Mouse (Mus musculus): ENCODE data around the gene Cdh4. TPM values are rescaled to one million over a fixed set of nuclear protein-coding genes. Genes with fewer than 3 reads are reported as not detected.

The Cdh4 gene
- polyA plus RNA-seq, 1 experiment: not detected

DNA sequence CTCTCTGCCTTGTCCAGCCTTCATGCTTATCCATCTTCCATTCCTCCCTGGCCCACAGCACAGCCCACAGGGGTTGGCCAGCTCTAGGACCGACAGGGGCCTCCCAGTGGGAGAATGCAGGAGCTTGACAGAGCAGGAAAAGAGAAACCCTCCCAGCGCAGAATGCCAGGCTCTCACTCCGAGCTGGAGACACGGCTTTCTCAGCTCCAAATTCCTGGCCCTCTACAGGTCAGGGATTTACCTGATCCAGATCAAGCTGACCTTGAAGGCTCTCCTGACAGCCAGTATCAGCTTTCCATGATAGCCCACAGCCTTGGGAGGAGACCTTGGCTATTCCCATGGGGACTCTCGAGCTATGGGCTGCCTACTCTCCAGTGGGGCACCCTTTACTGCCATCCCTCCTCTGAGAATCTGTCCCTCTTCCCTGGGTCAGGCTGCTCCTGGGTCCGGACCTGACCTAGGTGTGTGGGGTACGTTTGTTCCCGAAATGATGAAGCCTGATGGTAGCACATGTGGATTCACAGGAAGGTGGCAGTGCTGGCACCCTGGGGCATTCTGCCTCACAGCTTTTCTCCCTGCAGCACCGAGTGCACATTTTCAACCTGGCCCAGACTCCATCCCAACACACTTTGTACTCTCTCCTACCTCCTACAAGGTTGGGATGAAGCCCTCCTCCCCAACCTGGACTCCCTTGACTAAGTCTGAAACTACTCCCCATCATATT, 319.6 kb downstream of the Cdh4 start:
- Histone ChIP-seq H3K36me3 (replicated peaks; ENCODE audit: low read length) (no peaks in the 10 kb centered on the region), H3K4me3 (replicated peaks) (no peak overlapping the region), H3K27me3 (replicated peaks) (peaks cover 23% of the 10 kb centered on the region), H3K9me3 (no peaks in the 10 kb centered on the region), H3K4me1 (no peaks in the 10 kb centered on the region)
- TF ChIP-seq GATA1 (IDR thresholded peaks at IDR 0.05; ENCODE audit: borderline replicate concordance, low read length): no peak
- TF ChIP-seq FLI1 (IDR thresholded peaks at IDR 0.05; ENCODE audit: low read length): no peak

GRCm38 (mm10) chr2:179762521-179763305, 320.5 kb downstream of the Cdh4 start:
- no peaks in the 10 kb centered on the region for H3K9me3 ChIP-seq
- H3K4me3 ChIP-seq (replicated peaks): no peak overlapping the region
- H3K36me3 ChIP-seq (replicated peaks; ENCODE audit: low read length): no peaks in the 10 kb centered on the region
- TF ChIP-seq FLI1 (IDR thresholded peaks at IDR 0.05; ENCODE audit: low read length): no peak
- H3K27me3 ChIP-seq (replicated peaks): peaks cover 31% of the 10 kb centered on the region
- H3K4me1 ChIP-seq: no peaks in the 10 kb centered on the region

GRCm38 (mm10) chr2:179764460-179764859, 322.2 kb downstream of the Cdh4 start:
- no peaks in the 10 kb centered on the region for H3K9me3 ChIP-seq
- H3K4me3 ChIP-seq (replicated peaks): no peak overlapping the region
- H3K27me3 ChIP-seq (replicated peaks): peaks cover 46% of the 10 kb centered on the region
- H3K36me3 ChIP-seq (replicated peaks; ENCODE audit: low read length): no peaks in the 10 kb centered on the region
- no peak for TF ChIP-seq GATA1 (IDR thresholded peaks at IDR 0.05; ENCODE audit: borderline replicate concordance, low read length)
- TF ChIP-seq FLI1 (IDR thresholded peaks at IDR 0.05; ENCODE audit: low read length): no peak
- no peaks in the 10 kb centered on the region; the same call in 1 of the 2 replicates for H3K4me1 ChIP-seq

DNA sequence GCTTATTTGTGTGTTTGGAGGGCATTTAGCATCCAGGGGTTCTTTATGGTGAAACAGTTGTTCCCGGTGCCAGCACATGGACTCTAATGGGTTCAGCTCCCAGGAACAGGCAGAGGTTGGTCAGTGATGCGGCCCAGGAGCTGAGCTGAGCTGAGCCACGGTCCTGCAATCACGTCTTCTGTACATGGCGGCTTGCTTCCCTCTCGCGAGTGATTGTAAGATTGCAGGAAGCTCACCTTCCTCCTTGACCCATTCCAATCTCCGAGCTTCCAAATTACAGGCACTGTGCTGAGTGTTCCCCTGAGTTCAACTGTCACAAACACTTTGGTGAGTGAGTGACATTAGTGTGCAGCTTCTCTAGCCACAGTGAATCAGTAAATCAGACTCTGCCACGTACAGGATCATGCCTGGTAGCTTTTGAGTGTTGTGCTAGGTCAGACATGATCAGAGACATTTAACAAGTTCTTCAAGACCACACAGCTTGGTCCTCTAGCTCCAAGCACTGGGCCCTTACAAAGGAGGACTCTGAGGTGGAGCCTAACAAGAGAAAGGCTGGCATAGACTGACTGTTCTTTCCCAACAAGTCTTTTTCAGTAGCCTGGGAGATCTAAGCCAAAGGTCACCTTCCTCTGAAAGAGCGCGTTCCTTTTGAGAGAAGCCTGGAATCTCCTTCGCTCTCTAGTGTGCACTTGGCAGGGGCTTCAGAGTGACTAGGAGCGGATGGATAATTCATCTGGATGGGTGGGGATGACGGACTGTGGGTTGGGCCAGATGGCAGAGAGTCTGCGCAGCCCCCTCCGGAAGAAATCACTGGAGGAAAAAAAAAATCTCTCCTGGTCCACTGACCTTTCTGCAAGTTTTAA, 324.7 kb downstream of the Cdh4 start:
- H3K9me3 ChIP-seq: no peaks in the 10 kb centered on the region
- H3K36me3 ChIP-seq (replicated peaks; ENCODE audit: low read length): no peaks in the 10 kb centered on the region
- H3K27me3 ChIP-seq (replicated peaks): peaks cover 49% of the 10 kb centered on the region
- H3K4me3 ChIP-seq (replicated peaks): no peak overlapping the region
- peaks cover 10% of the 10 kb centered on the region for H3K4me1 ChIP-seq
- TF ChIP-seq GATA1 (IDR thresholded peaks at IDR 0.05; ENCODE audit: borderline replicate concordance, low read length): no peak
- TF ChIP-seq FLI1 (IDR thresholded peaks at IDR 0.05; ENCODE audit: low read length): no peak

- H3K4me3 ChIP-seq (replicated peaks): no peak overlapping the region
- no peaks in the 10 kb centered on the region for H3K9me3 ChIP-seq
These were observed 325.3 kb downstream of the Cdh4 start for GRCm38 (mm10) chr2:179767527-179767849.

DNA sequence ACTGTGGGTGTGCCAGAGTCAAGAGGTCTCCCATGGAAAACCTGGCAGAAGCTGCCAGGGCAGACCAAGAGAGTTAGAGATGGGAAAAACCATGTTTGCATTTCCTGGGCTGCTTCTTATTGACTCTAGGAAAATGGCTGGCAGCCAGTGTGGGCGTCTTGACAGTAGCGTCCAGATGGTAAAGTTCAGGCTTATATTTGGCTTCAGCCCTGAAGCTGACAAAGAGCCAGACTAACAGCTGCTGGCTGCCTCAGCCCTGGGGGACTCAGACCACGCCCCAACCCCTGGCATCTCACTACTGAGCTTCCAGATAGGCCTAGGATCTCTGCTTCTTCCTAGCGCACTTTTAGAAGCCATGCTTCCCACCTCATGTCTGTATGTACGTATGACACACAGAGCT, 326.9 kb downstream of the Cdh4 start:
- Histone ChIP-seq H3K36me3 (replicated peaks; ENCODE audit: low read length) (no peaks in the 10 kb centered on the region), H3K27me3 (replicated peaks) (peaks cover 51% of the 10 kb centered on the region), H3K4me1 (peaks cover 10% of the 10 kb centered on the region), H3K9me3 (no peaks in the 10 kb centered on the region), H3K4me3 (replicated peaks) (no peak overlapping the region)
- TF ChIP-seq GATA1 (IDR thresholded peaks at IDR 0.05; ENCODE audit: borderline replicate concordance, low read length) (no peak), FLI1 (IDR thresholded peaks at IDR 0.05; ENCODE audit: low read length) (no peak)

More at GRCm38 (mm10) chr2:179767527-179767849, 325.3 kb downstream of the Cdh4 start:
- Histone ChIP-seq H3K4me1 (peaks cover 10% of the 10 kb centered on the region), H3K27me3 (replicated peaks) (peaks cover 46% of the 10 kb centered on the region), H3K36me3 (replicated peaks; ENCODE audit: low read length) (no peaks in the 10 kb centered on the region)
- TF ChIP-seq GATA1 (IDR thresholded peaks at IDR 0.05; ENCODE audit: borderline replicate concordance, low read length): no peak
- TF ChIP-seq FLI1 (IDR thresholded peaks at IDR 0.05; ENCODE audit: low read length): no peak

- TF ChIP-seq FLI1 (IDR thresholded peaks at IDR 0.05; ENCODE audit: low read length) (no peak), GATA1 (IDR thresholded peaks at IDR 0.05; ENCODE audit: borderline replicate concordance, low read length) (no peak)
- no peaks in the 10 kb centered on the region for H3K9me3 ChIP-seq
These were observed 327.7 kb downstream of the Cdh4 start for GRCm38 (mm10) chr2:179769943-179770342.

GRCm38 (mm10) chr2:179774440-179775110, 332.3 kb downstream of the Cdh4 start:
- Histone ChIP-seq H3K27me3 (replicated peaks) (peaks cover 31% of the 10 kb centered on the region), H3K9me3 (no peaks in the 10 kb centered on the region), H3K4me1 (peaks cover 9% of the 10 kb centered on the region), H3K36me3 (replicated peaks; ENCODE audit: low read length) (no peaks in the 10 kb centered on the region), H3K4me3 (replicated peaks) (no peak overlapping the region)
- TF ChIP-seq GATA1 (IDR thresholded peaks at IDR 0.05; ENCODE audit: borderline replicate concordance, low read length) (no peak), FLI1 (IDR thresholded peaks at IDR 0.05; ENCODE audit: low read length) (no peak)

More at GRCm38 (mm10) chr2:179769943-179770342, 327.7 kb downstream of the Cdh4 start:
- peaks cover 10% of the 10 kb centered on the region for H3K4me1 ChIP-seq
- peak overlapping the region; percentile 63 for H3K4me3 ChIP-seq (replicated peaks)
- no peaks in the 10 kb centered on the region for H3K36me3 ChIP-seq (replicated peaks; ENCODE audit: low read length)
- H3K27me3 ChIP-seq (replicated peaks): peaks cover 57% of the 10 kb centered on the region

- Histone ChIP-seq H3K9me3 (no peaks in the 10 kb centered on the region), H3K4me1 (no peaks in the 10 kb centered on the region), H3K36me3 (replicated peaks; ENCODE audit: low read length) (no peaks in the 10 kb centered on the region), H3K27me3 (replicated peaks) (peaks cover 27% of the 10 kb centered on the region), H3K4me3 (replicated peaks) (no peak overlapping the region)
- TF ChIP-seq GATA1 (IDR thresholded peaks at IDR 0.05; ENCODE audit: borderline replicate concordance, low read length): no peak
- no peak for TF ChIP-seq FLI1 (IDR thresholded peaks at IDR 0.05; ENCODE audit: low read length)
These were observed 333.9 kb downstream of the Cdh4 start for GRCm38 (mm10) chr2:179775999-179776705.
